In the genomic region with DNA sequence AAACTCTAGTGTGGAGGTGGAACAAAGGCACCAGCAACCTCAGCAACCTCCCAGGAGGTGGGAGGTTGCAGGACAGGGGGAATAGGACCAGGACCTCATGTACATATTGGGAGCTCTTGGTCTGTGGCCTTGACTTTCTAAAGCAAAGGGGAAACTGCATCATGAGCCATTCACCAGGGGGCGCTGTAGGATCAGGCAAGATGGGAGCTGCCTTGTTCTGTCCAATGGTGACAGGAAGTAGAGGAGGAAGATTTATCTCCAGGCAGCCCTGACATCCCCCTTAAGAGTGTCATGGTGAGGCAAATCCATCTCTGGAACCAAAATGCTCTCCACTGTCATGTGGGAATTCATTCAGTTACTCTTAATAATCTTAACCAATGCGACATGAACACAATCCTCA, we compare ENCODE assay signal across 8 mouse cellular contexts. TPM values are rescaled to one million over a fixed set of nuclear protein-coding genes. Genes with fewer than 3 reads are reported as not detected.
DNase-seq lines count a peak whose midpoint lies in the region; ATAC-seq and TF ChIP-seq lines count a peak whose summit lies in the region.

No protein-coding gene starts in this region.

- H3K9me3 ChIP-seq in MEL (replicated peaks; ENCODE audit: insufficient read depth, low read length): no peaks in the 10 kb centered on the region
- H3K9me3 ChIP-seq in forebrain, embryonic 15.5 days: no peaks in the 10 kb centered on the region
- H3K9me3 ChIP-seq in hindbrain, embryonic 13.5 days: no peaks in the 10 kb centered on the region

- H3K9ac ChIP-seq in MEL (ENCODE audit: control insufficient read depth, low read depth, low read length, poor library complexity, severe bottlenecking): no peak overlapping the region
- no peak overlapping the region for H3K9ac ChIP-seq in forebrain, embryonic 15.5 days (replicated peaks)
- H3K9ac ChIP-seq in hindbrain, embryonic 13.5 days: no peak overlapping the region

- peak; percentile 57 for ATAC-seq in forebrain, embryonic 15.5 days (replicated peaks)
- peak; percentile 47 for ATAC-seq in hindbrain, embryonic 13.5 days (ENCODE audit: low FRiP score)

- no peaks in the 10 kb centered on the region for H3K4me1 ChIP-seq in MEL (ENCODE audit: control insufficient read depth in 1 of 2, insufficient read depth in 2 of 2, low read length in 2 of 2)
- no peaks in the 10 kb centered on the region for H3K4me1 ChIP-seq in forebrain, embryonic 15.5 days
- H3K4me1 ChIP-seq in hindbrain, embryonic 13.5 days (replicated peaks): no peaks in the 10 kb centered on the region

- TF ChIP-seq EP300 in MEL (IDR thresholded peaks at IDR 0.05; ENCODE audit: low read depth in 1 of 2, low read length in 2 of 2): no peak

- no peak overlapping the region for H3K4me3 ChIP-seq in MEL (ENCODE audit: control insufficient read depth in 1 of 2, insufficient read depth in 1 of 2, low read depth in 2 of 2, low read length in 2 of 2)
- no peak overlapping the region for H3K4me3 ChIP-seq in forebrain, embryonic 15.5 days
- no peak overlapping the region for H3K4me3 ChIP-seq in hindbrain, embryonic 13.5 days

- peak; percentile 83 to 93 (median 88) for TF ChIP-seq CTCF in MEL (IDR thresholded peaks at IDR 0.05 in 2 of 3, conservative IDR thresholded peaks at IDR 0.05 in 1 of 3; ENCODE audit: control insufficient read depth in 1 of 3, insufficient read depth in 1 of 3, low read depth in 2 of 3, low read length in 3 of 3, poor library complexity in 1 of 3, severe bottlenecking in 1 of 3)

- no peaks in the 10 kb centered on the region for H3K27me3 ChIP-seq in MEL (ENCODE audit: control insufficient read depth in 1 of 2, insufficient read depth in 2 of 2, low read length in 2 of 2)
- H3K27me3 ChIP-seq in forebrain, embryonic 15.5 days: no peaks in the 10 kb centered on the region
- H3K27me3 ChIP-seq in hindbrain, embryonic 13.5 days: no peaks in the 10 kb centered on the region

- no peak overlapping the region for H3K4me2 ChIP-seq in forebrain, embryonic 15.5 days (replicated peaks)
- H3K4me2 ChIP-seq in hindbrain, embryonic 13.5 days: no peak overlapping the region

- H3K79me2 ChIP-seq in MEL (ENCODE audit: control insufficient read depth, insufficient read depth, low read length, poor library complexity): no peaks in the 10 kb centered on the region

- no peak for TF ChIP-seq POLR2A in MEL (IDR thresholded peaks at IDR 0.05; ENCODE audit: control insufficient read depth in 1 of 2, insufficient read depth in 1 of 2, low read depth in 1 of 2, low read length in 2 of 2, poor library complexity in 1 of 2)

- H3K27ac ChIP-seq in MEL (ENCODE audit: control insufficient read depth, low read depth, low read length): no peak overlapping the region
- H3K27ac ChIP-seq in forebrain, embryonic 15.5 days (replicated peaks): no peak overlapping the region
- no peak overlapping the region for H3K27ac ChIP-seq in hindbrain, embryonic 13.5 days

- DNase-seq in MEL (ENCODE audit: low read depth, low spot score): peak; percentile 82
- DNase-seq in c-Kit-positive CD71-positive TER-119-positive erythroid progenitor cells, embryonic 14.5 days (ENCODE audit: low spot score): peak; percentile 82
- peak; percentile 74 to 81 for DNase-seq in layer of hippocampus, postnatal 14 days (ENCODE audit: low spot score in 2 of 2)
- DNase-seq in lung, postnatal 4 days: peak; percentile 76 to 87
- peak; percentile 68 for DNase-seq in retina, postnatal 7 days (ENCODE audit: low read depth, low spot score)
- DNase-seq in urinary bladder, postnatal 14 days (ENCODE audit: low spot score): peak; percentile 85

- peaks cover 0 to 5% of the 10 kb centered on the region in 2 experiments; a peak in 1 of 4 replicates for H3K36me3 ChIP-seq in MEL (ENCODE audit: control insufficient read depth in 1 of 2, insufficient read depth in 2 of 2, low read length in 2 of 2)
- H3K36me3 ChIP-seq in forebrain, embryonic 15.5 days: peaks cover 9% of the 10 kb centered on the region; the same call in 1 of the 2 replicates
- peaks cover 36% of the 10 kb centered on the region for H3K36me3 ChIP-seq in hindbrain, embryonic 13.5 days

- 45% methylated on average over 2 of the region's 2 CpGs for WGBS in forebrain, embryonic 15.5 days
- 47% methylated on average over 2 of the region's 2 CpGs for WGBS in hindbrain, embryonic 13.5 days

- peak; percentile 96 for TF ChIP-seq RAD21 in MEL (IDR thresholded peaks at IDR 0.05; ENCODE audit: low read depth, low read length)

TF ChIP-seq in MEL, 35 proteins besides CTCF, POLR2A, EP300 and RAD21:
- TF ChIP-seq SMC3 (IDR thresholded peaks at IDR 0.05; ENCODE audit: low read depth, low read length): peak; percentile 96
- no peak for TF ChIP-seq ZMIZ1 (IDR thresholded peaks at IDR 0.05; ENCODE audit: low read depth, low read length)
- no peak for TF ChIP-seq MEF2A (IDR thresholded peaks at IDR 0.05; ENCODE audit: extremely low read depth, insufficient replicate concordance, low read depth, low read length, poor library complexity, severe bottlenecking)
- peak; percentile 93 for TF ChIP-seq ZC3H11A (IDR thresholded peaks at IDR 0.05; ENCODE audit: low read depth, low read length)
- 0 out of 2 replicates have a peak, but pooled peaks have one; percentile 42 for TF ChIP-seq ELF1 (IDR thresholded peaks at IDR 0.05; ENCODE audit: low read depth, low read length)
- TF ChIP-seq GATA1 (IDR thresholded peaks at IDR 0.05; ENCODE audit: low read depth, low read length): 0 out of 2 replicates have a peak, but pooled peaks have one; percentile 25

RNA-seq across cellular contexts. Expression of a gene that starts 43.6 kb away (rescaled TPM):
- not detected in 2 replicates for total RNA-seq in MEL (2012; rRNA removed)
- under 1 TPM in 1 of 2 experiments, not detected in 1; 0.03 TPM for polyA plus RNA-seq in MEL (2012; ENCODE audit: insufficient read depth in 1 of 2, insufficient read length in 2 of 2, low read depth in 1 of 2, low replicate concordance in 2 of 2, missing spikeins in 1 of 2)
- polyA plus RNA-seq in forebrain, embryonic 15.5 days (2015; fragmentation: Nextera tagmentation; extraction: Ambion mirVana): 12.4 and 15.8 TPM in 2 replicates
- 12.1 and 14.1 TPM in 2 replicates for polyA plus RNA-seq in hindbrain, embryonic 13.5 days (2015; fragmentation: Nextera tagmentation; extraction: Ambion mirVana)
- total RNA-seq in layer of hippocampus, postnatal 14 days (2021): 1 to 10 TPM; 1.3 to 1.5 TPM

Comparison
In these comparisons a context has a peak if more than half of its experiments do, and no peak if none do; other contexts are left out.
1. RNA of a gene that starts 43.6 kb away (polyA plus RNA-seq): 12.4 to 15.8 TPM in forebrain, embryonic 15.5 days and 12.1 to 14.1 TPM in hindbrain, embryonic 13.5 days; 0.03 TPM in MEL; every median in the first group is over 10 times any median in the second.
2. Peak in every context shown above with its lines, with median percentiles within 50 percentile points of each other: DNase-seq.